ENCODE assay signal across 17 mouse cellular contexts in the genomic region with DNA sequence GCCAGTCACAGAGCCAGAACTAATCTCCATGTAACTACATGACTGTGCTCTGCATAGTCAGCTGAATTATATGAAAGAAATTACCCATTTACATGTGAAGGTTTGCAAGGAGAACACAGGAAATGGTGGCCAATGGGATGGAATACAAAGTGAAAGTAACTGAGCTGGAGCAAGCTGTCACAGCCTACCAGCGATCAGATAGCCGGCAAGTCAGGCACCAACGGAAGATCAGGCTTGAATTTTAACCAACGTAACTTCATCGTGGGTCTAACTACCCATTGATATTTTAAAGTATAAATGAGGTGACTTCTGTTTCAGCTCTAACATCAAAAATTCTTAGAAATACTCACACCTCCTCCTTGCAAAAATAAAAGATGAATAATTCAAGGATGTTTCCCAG.
"Had no signal": no experiment of that assay in that cellular context is flagged by ENCODE, and none has a peak within 500 bp of the region (broad histone marks: within the 10 kb centered on the region; RNA-seq: fewer than 3 reads in every experiment).

No protein-coding gene starts in this region.

- H3K27me3 ChIP-seq: neural tube, embryonic 12.5 days; neural tube, embryonic 15.5 days had no signal

- H3K4me2 ChIP-seq: lung, embryonic 14.5 days; midbrain, embryonic 11.5 days; neural tube, embryonic 12.5 days; neural tube, embryonic 15.5 days had no signal

- H3K9me3 ChIP-seq: neural tube, embryonic 12.5 days; neural tube, embryonic 15.5 days had no signal

- ATAC-seq: liver, postnatal 0 days; lung, postnatal 0 days had no signal

- DNase-seq: kidney, adult 2 months; kidney, postnatal 25 days; layer of hippocampus, postnatal 36 days; liver, postnatal 0 days; lung, embryonic 14.5 days; midbrain, embryonic 14.5 days; thymus, adult 18-20 months; thymus, postnatal 36 days had no signal

- H3K36me3 ChIP-seq: neural tube, embryonic 12.5 days; neural tube, embryonic 15.5 days had no signal

- H3K9ac ChIP-seq: liver, embryonic 14.5 days; liver, postnatal 0 days; lung, embryonic 14.5 days; neural tube, embryonic 12.5 days; neural tube, embryonic 15.5 days had no signal

- H3K4me3 ChIP-seq: layer of hippocampus, adult 2 months; left cerebral cortex, adult 2 months; neural tube, embryonic 12.5 days; neural tube, embryonic 15.5 days had no signal

- H3K4me1 ChIP-seq: neural tube, embryonic 12.5 days; neural tube, embryonic 15.5 days had no signal

- H3K27ac ChIP-seq: kidney, postnatal 0 days; layer of hippocampus, adult 2 months; left cerebral cortex, adult 2 months; liver, embryonic 14.5 days; macrophage; neural tube, embryonic 12.5 days; neural tube, embryonic 15.5 days had no signal
